Mouse (Mus musculus): ENCODE results near the gene Olfr323. TPM values are rescaled to one million over a fixed set of nuclear protein-coding genes. Genes with fewer than 3 reads are reported as not detected.

Olfr323 gene
- polyA plus RNA-seq, 1 experiment from 2014 or later, result not detected

GRCm38 (mm10) chr11:58607030-58607429 is 23.3 kb downstream of the Olfr323 start:
- 72% methylated on average over 6 of the region's 6 CpGs for WGBS
- no peak for ATAC-seq (ENCODE audit: low FRiP score, low TSS enrichment)

GRCm38 (mm10) chr11:58606177-58606919 is 24.0 kb downstream of the Olfr323 start:
- 84% methylated on average over 12 of the region's 12 CpGs for WGBS
- no peak overlapping the region for H3K4me2 ChIP-seq (replicated peaks; ENCODE audit: low read depth, low read length)
- H3K4me3 ChIP-seq (ENCODE audit: low read length), result no peak overlapping the region
- H3K9ac ChIP-seq (ENCODE audit: low read depth, low read length), result no peak overlapping the region
- no peaks in the 10 kb centered on the region for H3K27me3 ChIP-seq (ENCODE audit: control insufficient read depth, insufficient read depth, low read length)
- H3K36me3 ChIP-seq (ENCODE audit: control insufficient read depth, insufficient read depth, low read length), result no peaks in the 10 kb centered on the region
- ATAC-seq (ENCODE audit: low FRiP score, low TSS enrichment), result no peak
- no peak overlapping the region for H3K27ac ChIP-seq (ENCODE audit: low read depth, low read length)
- H3K9me3 ChIP-seq (ENCODE audit: control insufficient read depth, low read length), result 0 out of 2 replicates have a peak, but pooled peaks cover 2% of the 10 kb centered on the region
- H3K4me1 ChIP-seq (ENCODE audit: control insufficient read depth, insufficient read depth, low read length), result no peaks in the 10 kb centered on the region

More at GRCm38 (mm10) chr11:58607030-58607429, 23.3 kb downstream of the Olfr323 start:
- Histone ChIP-seq H3K36me3 (ENCODE audit: control insufficient read depth, insufficient read depth, low read length) (no peaks in the 10 kb centered on the region), H3K4me3 (ENCODE audit: low read length) (no peak overlapping the region), H3K27ac (ENCODE audit: low read depth, low read length) (no peak overlapping the region), H3K4me1 (ENCODE audit: control insufficient read depth, insufficient read depth, low read length) (no peaks in the 10 kb centered on the region), H3K9ac (ENCODE audit: low read depth, low read length) (no peak overlapping the region), H3K27me3 (ENCODE audit: control insufficient read depth, insufficient read depth, low read length) (no peaks in the 10 kb centered on the region), H3K9me3 (ENCODE audit: control insufficient read depth, low read length) (0 out of 2 replicates have a peak, but pooled peaks cover 2% of the 10 kb centered on the region), H3K4me2 (replicated peaks; ENCODE audit: low read depth, low read length) (no peak overlapping the region)

GRCm38 (mm10) chr11:58605228-58605627 is 25.1 kb downstream of the Olfr323 start:
- ATAC-seq (ENCODE audit: low FRiP score, low TSS enrichment), result no peak
- Histone ChIP-seq H3K9me3 (ENCODE audit: control insufficient read depth, low read length) (0 out of 2 replicates have a peak, but pooled peaks cover 2% of the 10 kb centered on the region), H3K4me1 (ENCODE audit: control insufficient read depth, insufficient read depth, low read length) (no peaks in the 10 kb centered on the region), H3K27ac (ENCODE audit: low read depth, low read length) (no peak overlapping the region), H3K27me3 (ENCODE audit: control insufficient read depth, insufficient read depth, low read length) (no peaks in the 10 kb centered on the region), H3K4me3 (ENCODE audit: low read length) (no peak overlapping the region), H3K4me2 (replicated peaks; ENCODE audit: low read depth, low read length) (no peak overlapping the region), H3K9ac (ENCODE audit: low read depth, low read length) (no peak overlapping the region), H3K36me3 (ENCODE audit: control insufficient read depth, insufficient read depth, low read length) (no peaks in the 10 kb centered on the region)
- WGBS, result 78% methylated on average over 3 of the region's 3 CpGs

GRCm38 (mm10) chr11:58604688-58605087 is 25.6 kb downstream of the Olfr323 start:
- Histone ChIP-seq H3K4me2 (replicated peaks; ENCODE audit: low read depth, low read length) (no peak overlapping the region), H3K9me3 (ENCODE audit: control insufficient read depth, low read length) (0 out of 2 replicates have a peak, but pooled peaks cover 2% of the 10 kb centered on the region), H3K9ac (ENCODE audit: low read depth, low read length) (no peak overlapping the region), H3K4me1 (ENCODE audit: control insufficient read depth, insufficient read depth, low read length) (no peaks in the 10 kb centered on the region), H3K36me3 (ENCODE audit: control insufficient read depth, insufficient read depth, low read length) (no peaks in the 10 kb centered on the region), H3K27me3 (ENCODE audit: control insufficient read depth, insufficient read depth, low read length) (no peaks in the 10 kb centered on the region), H3K4me3 (ENCODE audit: low read length) (no peak overlapping the region), H3K27ac (ENCODE audit: low read depth, low read length) (no peak overlapping the region)
- WGBS, result 57% methylated on average over 2 of the region's 2 CpGs
- no peak for ATAC-seq (ENCODE audit: low FRiP score, low TSS enrichment)

GRCm38 (mm10) chr11:58602800-58603560 is 27.3 kb downstream of the Olfr323 start:
- Histone ChIP-seq H3K4me3 (ENCODE audit: low read length) (no peak overlapping the region), H3K36me3 (ENCODE audit: control insufficient read depth, insufficient read depth, low read length) (no peaks in the 10 kb centered on the region), H3K27ac (ENCODE audit: low read depth, low read length) (no peak overlapping the region), H3K9ac (ENCODE audit: low read depth, low read length) (no peak overlapping the region), H3K4me2 (replicated peaks; ENCODE audit: low read depth, low read length) (no peak overlapping the region), H3K9me3 (ENCODE audit: control insufficient read depth, low read length) (0 out of 2 replicates have a peak, but pooled peaks cover 2% of the 10 kb centered on the region), H3K27me3 (ENCODE audit: control insufficient read depth, insufficient read depth, low read length) (no peaks in the 10 kb centered on the region), H3K4me1 (ENCODE audit: control insufficient read depth, insufficient read depth, low read length) (no peaks in the 10 kb centered on the region)
- 76% methylated on average over 6 of the region's 6 CpGs for WGBS
- no peak for ATAC-seq (ENCODE audit: low FRiP score, low TSS enrichment)

GRCm38 (mm10) chr11:58602062-58602461 is 28.2 kb downstream of the Olfr323 start:
- no peaks in the 10 kb centered on the region for H3K4me1 ChIP-seq (ENCODE audit: control insufficient read depth, insufficient read depth, low read length)
- H3K9me3 ChIP-seq (ENCODE audit: control insufficient read depth, low read length), result 0 out of 2 replicates have a peak, but pooled peaks cover 2% of the 10 kb centered on the region
- no peak overlapping the region for H3K9ac ChIP-seq (ENCODE audit: low read depth, low read length)
- H3K36me3 ChIP-seq (ENCODE audit: control insufficient read depth, insufficient read depth, low read length), result no peaks in the 10 kb centered on the region
- no peak for ATAC-seq (ENCODE audit: low FRiP score, low TSS enrichment)
- no peaks in the 10 kb centered on the region for H3K27me3 ChIP-seq (ENCODE audit: control insufficient read depth, insufficient read depth, low read length)
- H3K27ac ChIP-seq (ENCODE audit: low read depth, low read length), result no peak overlapping the region
- no peak overlapping the region for H3K4me2 ChIP-seq (replicated peaks; ENCODE audit: low read depth, low read length)
- no peak overlapping the region for H3K4me3 ChIP-seq (ENCODE audit: low read length)

- no peak overlapping the region for H3K4me2 ChIP-seq (replicated peaks; ENCODE audit: low read depth, low read length)
- no peak overlapping the region for H3K27ac ChIP-seq (ENCODE audit: low read depth, low read length)
- no peak overlapping the region for H3K4me3 ChIP-seq (ENCODE audit: low read length)
- no peaks in the 10 kb centered on the region for H3K36me3 ChIP-seq (ENCODE audit: control insufficient read depth, insufficient read depth, low read length)
- WGBS, result 88% methylated on average over 13 of the region's 13 CpGs
- ATAC-seq (ENCODE audit: low FRiP score, low TSS enrichment), result no peak
- H3K27me3 ChIP-seq (ENCODE audit: control insufficient read depth, insufficient read depth, low read length), result no peaks in the 10 kb centered on the region
- H3K9ac ChIP-seq (ENCODE audit: low read depth, low read length), result no peak overlapping the region
- H3K9me3 ChIP-seq (ENCODE audit: control insufficient read depth, low read length), result no peaks in the 10 kb centered on the region
- H3K4me1 ChIP-seq (ENCODE audit: control insufficient read depth, insufficient read depth, low read length), result no peaks in the 10 kb centered on the region
Measured at GRCm38 (mm10) chr11:58597837-58598236, 32.5 kb downstream of the Olfr323 start.

- Histone ChIP-seq H3K4me2 (replicated peaks; ENCODE audit: low read depth, low read length) (no peak within 1 kb of the TSS), H3K36me3 (ENCODE audit: control insufficient read depth, insufficient read depth, low read length) (no peaks in the 10 kb centered on the region), H3K4me3 (ENCODE audit: low read length) (no peak within 1 kb of the TSS), H3K27me3 (ENCODE audit: control insufficient read depth, insufficient read depth, low read length) (no peaks in the 10 kb centered on the region), H3K27ac (ENCODE audit: low read depth, low read length) (no peak within 1 kb of the TSS), H3K9ac (ENCODE audit: low read depth, low read length) (no peak within 1 kb of the TSS), H3K9me3 (ENCODE audit: control insufficient read depth, low read length) (no peaks in the 10 kb centered on the region), H3K4me1 (ENCODE audit: control insufficient read depth, insufficient read depth, low read length) (no peaks in the 10 kb centered on the region)
- WGBS, result 85% methylated on average over 6 of the region's 6 CpGs
- no peak for ATAC-seq (ENCODE audit: low FRiP score, low TSS enrichment)
Measured at GRCm38 (mm10) chr11:58594814-58595213, 35.5 kb downstream of the Olfr323 start, which contains the start of gene Olfr324. TSS of gene Olfr324 (plus strand) at chr11:58595114.

Measured in kidney, embryonic 14.5 days (tissue).